Mouse (Mus musculus): ENCODE results near the gene Jph4.

- TF ChIP-seq CTCF (IDR thresholded peaks at IDR 0.05; ENCODE audit: borderline replicate concordance, extremely low read depth, insufficient read depth, insufficient read length) = no peak
- no peak for TF ChIP-seq POLR2A (IDR thresholded peaks at IDR 0.05; ENCODE audit: borderline replicate concordance, extremely low read depth, insufficient read depth, insufficient read length, poor library complexity, severe bottlenecking)
Observed at GRCm38 (mm10) chr14:55105386-55105785, 11.3 kb downstream of the Jph4 start.
